Mouse (Mus musculus) ES-E14 (cell line): ENCODE data around the gene Gm5788.

ENCODE experiments used
- CHD2 ChIP-seq: IDR thresholded peaks from 2 replicates; pipeline ENCODE4 v1.6.1; 2014; ENCODE audit warnings: mild to moderate bottlenecking, low read depth, low read length, inconsistent platforms
- MAFK ChIP-seq: IDR thresholded peaks from 2 replicates; pipeline ENCODE4 v1.6.1; 2014; ENCODE audit warnings: mild to moderate bottlenecking, low read depth, low read length, inconsistent platforms; ENCODE audit not compliant: insufficient read depth
- ZC3H11A ChIP-seq: IDR thresholded peaks from 2 replicates; pipeline ENCODE4 v1.6.1; 2012; ENCODE audit warnings: low read depth, mild to moderate bottlenecking, inconsistent platforms, low read length, borderline replicate concordance
- ZNF384 ChIP-seq: IDR thresholded peaks from 2 replicates; pipeline ENCODE4 v1.6.1; 2012; ENCODE audit warnings: low read depth, low read length, inconsistent platforms

- TF ChIP-seq ZNF384 (no peak), MAFK (no peak), CHD2 (peak; percentile 54; the same call in 1 of the 2 replicates), ZC3H11A (peak; percentile 9; the same call in 1 of the 2 replicates)
Measured at GRCm38 (mm10) chr12:87471964-87472786, 22.3 kb upstream of the Gm5788 start, which contains the start of gene Snw1.
